Mouse (Mus musculus): ENCODE results near the gene Tada2a. TPM values are rescaled to one million over a fixed set of nuclear protein-coding genes. Genes with fewer than 3 reads are reported as not detected.
A peak's percentile ranks its signal among the peaks of the same experiment; 100 is the strongest.

Tada2a gene
- polyA plus RNA-seq, 1 experiment from 2014 or later: 42.6 TPM

GRCm38 (mm10) chr11:84104036-84104435 is 25.4 kb downstream of the Tada2a start:
- no peaks in the 10 kb centered on the region for H3K4me1 ChIP-seq
- WGBS: 89% methylated on average over 6 of the region's 6 CpGs
- H3K9me3 ChIP-seq: no peaks in the 10 kb centered on the region
- ATAC-seq (ENCODE audit: insufficient number of reproducible peaks, insufficient read depth, low FRiP score, low TSS enrichment, low read depth): no peak
- H3K36me3 ChIP-seq: peaks cover 89% of the 10 kb centered on the region
- H3K27me3 ChIP-seq: no peaks in the 10 kb centered on the region
- H3K9ac ChIP-seq: no peak overlapping the region
- no peak overlapping the region for H3K4me2 ChIP-seq
- no peak overlapping the region for H3K4me3 ChIP-seq
- no peak overlapping the region for H3K27ac ChIP-seq

- no peaks in the 10 kb centered on the region for H3K9me3 ChIP-seq
- no peaks in the 10 kb centered on the region for H3K27me3 ChIP-seq
- H3K4me2 ChIP-seq: no peak overlapping the region
- peaks cover 85% of the 10 kb centered on the region for H3K36me3 ChIP-seq
- no peak overlapping the region for H3K27ac ChIP-seq
- no peak for ATAC-seq (ENCODE audit: insufficient number of reproducible peaks, insufficient read depth, low FRiP score, low TSS enrichment, low read depth)
- no peaks in the 10 kb centered on the region; the same call in 1 of the 2 replicates for H3K4me1 ChIP-seq
- H3K9ac ChIP-seq: no peak overlapping the region
- no peak overlapping the region for H3K4me3 ChIP-seq
Observed at GRCm38 (mm10) chr11:84101182-84101581, 28.2 kb downstream of the Tada2a start.

- Histone ChIP-seq H3K4me1 (no peaks in the 10 kb centered on the region; the same call in 1 of the 2 replicates), H3K36me3 (peaks cover 79% of the 10 kb centered on the region), H3K9ac (no peak overlapping the region), H3K9me3 (no peaks in the 10 kb centered on the region), H3K27ac (peak overlapping the region; percentile 33; the same call in 1 of the 2 replicates), H3K27me3 (no peaks in the 10 kb centered on the region), H3K4me3 (no peak overlapping the region), H3K4me2 (no peak overlapping the region)
- WGBS: 69% methylated on average over 5 of the region's 5 CpGs
- ATAC-seq (ENCODE audit: insufficient number of reproducible peaks, insufficient read depth, low FRiP score, low TSS enrichment, low read depth): no peak
Observed at GRCm38 (mm10) chr11:84097251-84097998, 32.0 kb downstream of the Tada2a start.

- Histone ChIP-seq H3K27me3 (no peaks in the 10 kb centered on the region), H3K36me3 (peaks cover 76% of the 10 kb centered on the region)
- 84% methylated on average over 4 of the region's 4 CpGs for whole genome bisulfite sequencing
Observed at GRCm38 (mm10) chr11:84095084-84095483, 34.3 kb downstream of the Tada2a start.

GRCm38 (mm10) chr11:84090572-84090971 is 38.8 kb downstream of the Tada2a start:
- Histone ChIP-seq H3K4me2 (no peak overlapping the region), H3K27me3 (no peaks in the 10 kb centered on the region), H3K4me1 (no peaks in the 10 kb centered on the region), H3K27ac (no peak overlapping the region), H3K36me3 (peaks cover 76% of the 10 kb centered on the region), H3K9ac (no peak overlapping the region), H3K9me3 (no peaks in the 10 kb centered on the region), H3K4me3 (no peak overlapping the region)
- WGBS: 91% methylated on average over 8 of the region's 8 CpGs
- no peak for ATAC-seq (ENCODE audit: insufficient number of reproducible peaks, insufficient read depth, low FRiP score, low TSS enrichment, low read depth)

More at GRCm38 (mm10) chr11:84095084-84095483, 34.3 kb downstream of the Tada2a start:
- no peak for ATAC-seq (ENCODE audit: insufficient number of reproducible peaks, insufficient read depth, low FRiP score, low TSS enrichment, low read depth)
- H3K9me3 ChIP-seq: no peaks in the 10 kb centered on the region
- H3K4me2 ChIP-seq: no peak overlapping the region
- H3K4me1 ChIP-seq: no peaks in the 10 kb centered on the region; the same call in 1 of the 2 replicates
- no peak overlapping the region for H3K4me3 ChIP-seq
- no peak overlapping the region for H3K27ac ChIP-seq
- H3K9ac ChIP-seq: no peak overlapping the region

- H3K4me3 ChIP-seq: no peak overlapping the region
- no peaks in the 10 kb centered on the region for H3K9me3 ChIP-seq
- H3K36me3 ChIP-seq: peaks cover 64% of the 10 kb centered on the region
- H3K27ac ChIP-seq: no peak overlapping the region
- no peak overlapping the region for H3K9ac ChIP-seq
- H3K4me1 ChIP-seq: 0 out of 2 replicates have a peak, but pooled peaks cover 4% of the 10 kb centered on the region
- WGBS: 91% methylated on average over 5 of the region's 5 CpGs
- ATAC-seq (ENCODE audit: insufficient number of reproducible peaks, insufficient read depth, low FRiP score, low TSS enrichment, low read depth): no peak
- H3K27me3 ChIP-seq: no peaks in the 10 kb centered on the region
- no peak overlapping the region for H3K4me2 ChIP-seq
Observed at GRCm38 (mm10) chr11:84081901-84082300, 47.5 kb downstream of the Tada2a start.

- WGBS: 92% methylated on average over 3 of the region's 3 CpGs
- H3K4me3 ChIP-seq: no peak overlapping the region
- H3K9ac ChIP-seq: no peak overlapping the region
- no peak overlapping the region for H3K4me2 ChIP-seq
- no peak overlapping the region for H3K27ac ChIP-seq
- peaks cover 49% of the 10 kb centered on the region for H3K36me3 ChIP-seq
- H3K27me3 ChIP-seq: no peaks in the 10 kb centered on the region
- no peaks in the 10 kb centered on the region for H3K9me3 ChIP-seq
- H3K4me1 ChIP-seq: 0 out of 2 replicates have a peak, but pooled peaks cover 4% of the 10 kb centered on the region
- ATAC-seq (ENCODE audit: insufficient number of reproducible peaks, insufficient read depth, low FRiP score, low TSS enrichment, low read depth): no peak
Observed at GRCm38 (mm10) chr11:84080327-84080726, 49.1 kb downstream of the Tada2a start.

GRCm38 (mm10) chr11:84079887-84080286 is 49.5 kb downstream of the Tada2a start:
- no peak overlapping the region for H3K27ac ChIP-seq
- no peaks in the 10 kb centered on the region for H3K27me3 ChIP-seq
- 70% methylated on average over 4 of the region's 4 CpGs for WGBS

GRCm38 (mm10) chr11:84079361-84079760 is 50.0 kb downstream of the Tada2a start:
- no peak overlapping the region for H3K9ac ChIP-seq
- no peaks in the 10 kb centered on the region for H3K9me3 ChIP-seq
- 91% methylated on average over 11 of the region's 11 CpGs for WGBS
- no peak for ATAC-seq (ENCODE audit: insufficient number of reproducible peaks, insufficient read depth, low FRiP score, low TSS enrichment, low read depth)
- no peak overlapping the region for H3K4me3 ChIP-seq
- no peak overlapping the region for H3K4me2 ChIP-seq
- H3K4me1 ChIP-seq: 0 out of 2 replicates have a peak, but pooled peaks cover 4% of the 10 kb centered on the region
- peaks cover 45% of the 10 kb centered on the region for H3K36me3 ChIP-seq
- no peak overlapping the region for H3K27ac ChIP-seq
- H3K27me3 ChIP-seq: no peaks in the 10 kb centered on the region

More at GRCm38 (mm10) chr11:84079887-84080286, 49.5 kb downstream of the Tada2a start:
- ATAC-seq (ENCODE audit: insufficient number of reproducible peaks, insufficient read depth, low FRiP score, low TSS enrichment, low read depth): no peak
- H3K4me3 ChIP-seq: no peak overlapping the region
- H3K9ac ChIP-seq: no peak overlapping the region
- 0 out of 2 replicates have a peak, but pooled peaks cover 4% of the 10 kb centered on the region for H3K4me1 ChIP-seq
- peaks cover 49% of the 10 kb centered on the region for H3K36me3 ChIP-seq
- no peak overlapping the region for H3K4me2 ChIP-seq
- H3K9me3 ChIP-seq: no peaks in the 10 kb centered on the region

- 82% methylated on average over 9 of the region's 9 CpGs for WGBS
- no peaks in the 10 kb centered on the region for H3K9me3 ChIP-seq
- H3K4me1 ChIP-seq: peaks cover 12% of the 10 kb centered on the region
- peaks cover 39% of the 10 kb centered on the region for H3K36me3 ChIP-seq
- no peak overlapping the region for H3K27ac ChIP-seq
- no peak for ATAC-seq (ENCODE audit: insufficient number of reproducible peaks, insufficient read depth, low FRiP score, low TSS enrichment, low read depth)
- no peak overlapping the region for H3K9ac ChIP-seq
- H3K27me3 ChIP-seq: no peaks in the 10 kb centered on the region
- H3K4me2 ChIP-seq: no peak overlapping the region
- H3K4me3 ChIP-seq: no peak overlapping the region
Observed at GRCm38 (mm10) chr11:84078601-84079000, 50.8 kb downstream of the Tada2a start.

GRCm38 (mm10) chr11:84077008-84077407 is 52.4 kb downstream of the Tada2a start:
- Histone ChIP-seq H3K4me3 (no peak overlapping the region), H3K36me3 (peaks cover 26% of the 10 kb centered on the region), H3K27me3 (no peaks in the 10 kb centered on the region), H3K27ac (no peak overlapping the region), H3K4me2 (no peak overlapping the region), H3K9me3 (no peaks in the 10 kb centered on the region), H3K9ac (no peak overlapping the region), H3K4me1 (peaks cover 23% of the 10 kb centered on the region)
- ATAC-seq (ENCODE audit: insufficient number of reproducible peaks, insufficient read depth, low FRiP score, low TSS enrichment, low read depth): no peak
- WGBS: 78% methylated on average over 2 of the region's 2 CpGs
